Mouse (Mus musculus) embryonic facial prominence, embryonic 13.5 days (tissue): ENCODE measurements around the gene Rasa2. TPM values are rescaled to one million over a fixed set of nuclear protein-coding genes. Genes with fewer than 3 reads are reported as not detected.

ENCODE experiments used
- ATAC-seq: fragments of 200-750 bp; cut with Nextera tagmentation; 2 replicates; pipeline ENCODE4 v1.8.0; 2017; ENCODE audit warnings: low read depth; ENCODE audit not compliant: insufficient number of reproducible peaks, insufficient read depth, low FRiP score, low TSS enrichment
- H3K27ac ChIP-seq: fragments of 300-500 bp; sonication (generic); 2 replicates; pipeline ENCODE4 v1.5.1; 2015; ENCODE audit warnings: moderate library complexity, mild to moderate bottlenecking, inconsistent platforms
- H3K27me3 ChIP-seq: fragments of 300-500 bp; sonication (generic); 2 replicates; pipeline ENCODE4 v1.6.1; 2015; ENCODE audit warnings: mild to moderate bottlenecking, inconsistent platforms
- H3K36me3 ChIP-seq: fragments of 300-500 bp; sonication (generic); 2 replicates; pipeline ENCODE4 v1.6.1; 2015; ENCODE audit warnings: mild to moderate bottlenecking, inconsistent platforms
- H3K4me1 ChIP-seq: fragments of 300-500 bp; sonication (generic); 2 replicates; pipeline ENCODE4 v1.6.1; 2015; ENCODE audit warnings: inconsistent platforms
- H3K4me2 ChIP-seq: fragments of 300-500 bp; sonication (generic); 2 replicates; pipeline ENCODE4 v1.6.1; 2015; ENCODE audit warnings: moderate library complexity, mild to moderate bottlenecking, inconsistent platforms
- H3K4me3 ChIP-seq: fragments of 300-500 bp; sonication (generic); 2 replicates; pipeline ENCODE4 v1.5.1; 2015; ENCODE audit warnings: mild to moderate bottlenecking, inconsistent platforms
- H3K9ac ChIP-seq: fragments of 300-500 bp; sonication (generic); 2 replicates; pipeline ENCODE4 v1.6.1; 2015; ENCODE audit warnings: mild to moderate bottlenecking, inconsistent platforms
- H3K9me3 ChIP-seq: fragments of 300-500 bp; sonication (generic); 2 replicates; pipeline ENCODE4 v1.6.1; 2016; ENCODE audit warnings: inconsistent platforms
- WGBS: fragments of 180-500 bp; shearing (Covaris S2); methylation state at CpG from one replicate; pipeline ENCODE4 v1.1.7; 2015; ENCODE audit warnings: mixed read lengths; 5-methylcytosine and 5-hydroxymethylcytosine counted together
- polyA plus RNA-seq: library from polyadenylated mRNA; unstranded; fragments of >200 nt; fragmentation: Nextera tagmentation; extraction: Ambion mirVana; gene quantifications from 2 replicates; pipeline ENCODE4 v1.2.1, GENCODE M21; 2015

Rasa2 gene
- polyA plus RNA-seq, 1 experiment from 2014 or later = 21.5 TPM

- no peak overlapping the region for H3K9ac ChIP-seq
- H3K4me2 ChIP-seq = no peak overlapping the region
- no peaks in the 10 kb centered on the region for H3K27me3 ChIP-seq
- 81% methylated on average over 4 of the region's 4 CpGs for WGBS
- no peaks in the 10 kb centered on the region for H3K4me1 ChIP-seq
- no peaks in the 10 kb centered on the region for H3K9me3 ChIP-seq
- 0 out of 2 replicates have a peak, but pooled peaks cover 4% of the 10 kb centered on the region for H3K36me3 ChIP-seq
- no peak overlapping the region for H3K27ac ChIP-seq
- H3K4me3 ChIP-seq = no peak overlapping the region
- ATAC-seq = no peak
Measured at GRCm38 (mm10) chr9:96618448-96619176, 12.8 kb downstream of the Rasa2 start.

- no peak for ATAC-seq
- H3K27ac ChIP-seq = no peak overlapping the region
- H3K4me1 ChIP-seq = no peaks in the 10 kb centered on the region
- peaks cover 7% of the 10 kb centered on the region for H3K9me3 ChIP-seq
- WGBS = 81% methylated on average over 3 of the region's 3 CpGs
- H3K36me3 ChIP-seq = peaks cover 22% of the 10 kb centered on the region
- H3K27me3 ChIP-seq = no peaks in the 10 kb centered on the region
- no peak overlapping the region for H3K4me3 ChIP-seq
- H3K9ac ChIP-seq = no peak overlapping the region
- H3K4me2 ChIP-seq = no peak overlapping the region
Measured at GRCm38 (mm10) chr9:96612297-96612696, 19.1 kb downstream of the Rasa2 start.

- no peak overlapping the region for H3K4me3 ChIP-seq
- H3K9ac ChIP-seq = no peak overlapping the region
- H3K4me1 ChIP-seq = no peaks in the 10 kb centered on the region
- H3K4me2 ChIP-seq = no peak overlapping the region
- H3K27ac ChIP-seq = no peak overlapping the region
- H3K36me3 ChIP-seq = peaks cover 27% of the 10 kb centered on the region
- H3K27me3 ChIP-seq = no peaks in the 10 kb centered on the region
- H3K9me3 ChIP-seq = peaks cover 12% of the 10 kb centered on the region
- no peak for ATAC-seq
- 62% methylated on average over 8 of the region's 8 CpGs for WGBS
Measured at GRCm38 (mm10) chr9:96611693-96612293, 19.6 kb downstream of the Rasa2 start.

GRCm38 (mm10) chr9:96610813-96611212 is 20.6 kb downstream of the Rasa2 start:
- no peak overlapping the region for H3K27ac ChIP-seq
- peaks cover 30% of the 10 kb centered on the region for H3K36me3 ChIP-seq
- no peak overlapping the region for H3K4me3 ChIP-seq
- peaks cover 14% of the 10 kb centered on the region for H3K9me3 ChIP-seq
- no peak overlapping the region for H3K9ac ChIP-seq
- ATAC-seq = no peak
- no peaks in the 10 kb centered on the region for H3K4me1 ChIP-seq
- no peak overlapping the region for H3K4me2 ChIP-seq
- 92% methylated on average over 2 of the region's 2 CpGs for WGBS
- H3K27me3 ChIP-seq = no peaks in the 10 kb centered on the region

GRCm38 (mm10) chr9:96603416-96603815 is 28.0 kb downstream of the Rasa2 start:
- 45% methylated on average over 6 of the region's 6 CpGs for WGBS

GRCm38 (mm10) chr9:96597899-96598298 is 33.5 kb downstream of the Rasa2 start:
- H3K4me1 ChIP-seq = no peaks in the 10 kb centered on the region
- H3K9ac ChIP-seq = no peak overlapping the region
- H3K36me3 ChIP-seq = peaks cover 30% of the 10 kb centered on the region
- H3K27ac ChIP-seq = no peak overlapping the region
- no peak overlapping the region for H3K4me3 ChIP-seq
- ATAC-seq = no peak
- H3K9me3 ChIP-seq = no peaks in the 10 kb centered on the region
- H3K4me2 ChIP-seq = no peak overlapping the region
- WGBS = 87% methylated on average over 1 of the region's 1 CpGs
- H3K27me3 ChIP-seq = no peaks in the 10 kb centered on the region

More at GRCm38 (mm10) chr9:96603416-96603815, 28.0 kb downstream of the Rasa2 start:
- peaks cover 14% of the 10 kb centered on the region for H3K9me3 ChIP-seq
- no peak for ATAC-seq
- peaks cover 42% of the 10 kb centered on the region for H3K36me3 ChIP-seq
- no peaks in the 10 kb centered on the region for H3K4me1 ChIP-seq
- H3K4me3 ChIP-seq = no peak overlapping the region
- no peaks in the 10 kb centered on the region for H3K27me3 ChIP-seq
- no peak overlapping the region for H3K27ac ChIP-seq
- H3K9ac ChIP-seq = no peak overlapping the region
- H3K4me2 ChIP-seq = no peak overlapping the region

- no peak overlapping the region for H3K27ac ChIP-seq
- ATAC-seq = no peak
- H3K36me3 ChIP-seq = peaks cover 46% of the 10 kb centered on the region
- H3K27me3 ChIP-seq = no peaks in the 10 kb centered on the region
- WGBS = 93% methylated on average over 11 of the region's 11 CpGs
- no peaks in the 10 kb centered on the region for H3K4me1 ChIP-seq
- H3K4me2 ChIP-seq = no peak overlapping the region
- no peak overlapping the region for H3K9ac ChIP-seq
- no peaks in the 10 kb centered on the region for H3K9me3 ChIP-seq
- no peak overlapping the region for H3K4me3 ChIP-seq
Measured at GRCm38 (mm10) chr9:96592670-96593600, 38.5 kb downstream of the Rasa2 start.

- no peak for ATAC-seq
- Histone ChIP-seq H3K4me2 (no peak overlapping the region), H3K27ac (no peak overlapping the region), H3K9ac (no peak overlapping the region), H3K27me3 (no peaks in the 10 kb centered on the region), H3K9me3 (no peaks in the 10 kb centered on the region), H3K36me3 (peaks cover 41% of the 10 kb centered on the region), H3K4me3 (no peak overlapping the region), H3K4me1 (no peaks in the 10 kb centered on the region)
- WGBS = 94% methylated on average over 5 of the region's 5 CpGs
Measured at GRCm38 (mm10) chr9:96589346-96589745, 42.1 kb downstream of the Rasa2 start.

GRCm38 (mm10) chr9:96583496-96583895 is 47.9 kb downstream of the Rasa2 start:
- H3K27me3 ChIP-seq = no peaks in the 10 kb centered on the region
- no peak overlapping the region for H3K9ac ChIP-seq
- 86% methylated on average over 2 of the region's 2 CpGs for WGBS
- no peak overlapping the region; the same call in 1 of the 2 replicates for H3K27ac ChIP-seq
- H3K36me3 ChIP-seq = peaks cover 30% of the 10 kb centered on the region; the same call in 1 of the 2 replicates
- H3K4me1 ChIP-seq = no peaks in the 10 kb centered on the region; the same call in 1 of the 2 replicates
- no peak for ATAC-seq
- no peaks in the 10 kb centered on the region for H3K9me3 ChIP-seq
- H3K4me3 ChIP-seq = no peak overlapping the region
- no peak overlapping the region for H3K4me2 ChIP-seq

GRCm38 (mm10) chr9:96583076-96583475 is 48.3 kb downstream of the Rasa2 start:
- Histone ChIP-seq H3K4me2 (no peak overlapping the region), H3K4me1 (no peaks in the 10 kb centered on the region; the same call in 1 of the 2 replicates), H3K27me3 (no peaks in the 10 kb centered on the region), H3K4me3 (no peak overlapping the region), H3K27ac (no peak overlapping the region; the same call in 1 of the 2 replicates), H3K9me3 (no peaks in the 10 kb centered on the region), H3K9ac (no peak overlapping the region), H3K36me3 (peaks cover 25% of the 10 kb centered on the region; the same call in 1 of the 2 replicates)
- no peak for ATAC-seq
- 54% methylated on average over 2 of the region's 2 CpGs for WGBS

GRCm38 (mm10) chr9:96578190-96578589 is 53.2 kb downstream of the Rasa2 start:
- H3K9me3 ChIP-seq = no peaks in the 10 kb centered on the region
- no peaks in the 10 kb centered on the region; the same call in 1 of the 2 replicates for H3K4me1 ChIP-seq
- no peaks in the 10 kb centered on the region for H3K27me3 ChIP-seq
- H3K36me3 ChIP-seq = peaks cover 25% of the 10 kb centered on the region
- no peak for ATAC-seq
- no peak overlapping the region for H3K4me2 ChIP-seq
- 81% methylated on average over 4 of the region's 4 CpGs for WGBS
- no peak overlapping the region for H3K27ac ChIP-seq
- no peak overlapping the region for H3K9ac ChIP-seq
- no peak overlapping the region for H3K4me3 ChIP-seq
